22 mouse cellular contexts compared by ENCODE assay signal in genomic region chr6:91868091-91868490, GRCm38 (mm10). TPM values are rescaled to one million over a fixed set of nuclear protein-coding genes. Genes with fewer than 3 reads are reported as not detected.
DNase-seq lines count a peak whose midpoint lies in the region; ATAC-seq lines count a peak whose summit lies in the region.
"Had no signal": no experiment of that assay in that cellular context is flagged by ENCODE, and none has a peak within 500 bp of the region (broad histone marks: within the 10 kb centered on the region; RNA-seq: fewer than 3 reads in every experiment).

No protein-coding gene starts in this region.

- H3K27me3 ChIP-seq in hindbrain, embryonic 11.5 days (ENCODE audit: control insufficient read depth, insufficient read depth, low read length) = no peaks in the 10 kb centered on the region

- H3K4me3 ChIP-seq in hindbrain, embryonic 11.5 days (ENCODE audit: low read depth, low read length) = no peak overlapping the region
- H3K4me3 ChIP-seq: forebrain, embryonic 10.5 days; forebrain, embryonic 13.5 days; heart, adult 2 months; hindbrain, embryonic 13.5 days; intestine, embryonic 15.5 days had no signal

- DNase-seq in ovary, adult 18-20 months (ENCODE audit: low spot score) = peak; percentile 19
- no peak for DNase-seq in ovary, postnatal 14 days (ENCODE audit: low spot score)
- peak; percentile 75 for DNase-seq in adrenal gland, adult 8-10 months
- DNase-seq in adrenal gland, postnatal 14 days = peak; percentile 66
- no peak for DNase-seq in gastrocnemius, postnatal 10 days
- DNase-seq in hindbrain, embryonic 11.5 days (ENCODE audit: low spot score) = no peak
- DNase-seq: cerebellum, adult 18-20 months; cerebellum, adult 9-10 months; cerebellum, postnatal 14 days; heart, adult 2 months; kidney, adult 11 months; kidney, adult 8-10 months had no signal

- WGBS in hindbrain, embryonic 11.5 days = 94% methylated on average over 5 of the region's 5 CpGs

- H3K4me2 ChIP-seq in hindbrain, embryonic 11.5 days (replicated peaks; ENCODE audit: low read depth, low read length) = no peak overlapping the region
- H3K4me2 ChIP-seq: forebrain, embryonic 13.5 days; heart, embryonic 11.5 days; hindbrain, embryonic 13.5 days; intestine, embryonic 15.5 days had no signal

- no peak overlapping the region for H3K9ac ChIP-seq in hindbrain, embryonic 11.5 days (ENCODE audit: low read depth, low read length)
- H3K9ac ChIP-seq: forebrain, embryonic 13.5 days; hindbrain, embryonic 13.5 days; intestine, embryonic 15.5 days had no signal

- no peak overlapping the region for H3K27ac ChIP-seq in hindbrain, embryonic 11.5 days (ENCODE audit: low read depth, low read length)
- H3K27ac ChIP-seq: forebrain, embryonic 10.5 days; forebrain, embryonic 13.5 days; heart, adult 2 months; hindbrain, embryonic 13.5 days; intestine, embryonic 15.5 days had no signal

- H3K36me3 ChIP-seq in hindbrain, embryonic 11.5 days (ENCODE audit: control insufficient read depth, insufficient read depth, low read length) = no peaks in the 10 kb centered on the region
- H3K36me3 ChIP-seq: forebrain, embryonic 10.5 days; hindbrain, embryonic 13.5 days; intestine, embryonic 15.5 days had no signal

- ATAC-seq in hindbrain, embryonic 11.5 days (ENCODE audit: low FRiP score) = no peak
- ATAC-seq: CD4-positive, CD25-positive, alpha-beta regulatory T cell, adult 4 months; forebrain, embryonic 13.5 days; forebrain, embryonic 16.5 days; hindbrain, embryonic 16.5 days; intestine, embryonic 15.5 days had no signal

- H3K9me3 ChIP-seq in hindbrain, embryonic 11.5 days (ENCODE audit: control insufficient read depth, low read length) = no peaks in the 10 kb centered on the region
- H3K9me3 ChIP-seq: forebrain, embryonic 10.5 days; forebrain, embryonic 13.5 days; hindbrain, embryonic 13.5 days; intestine, embryonic 15.5 days had no signal

- no peaks in the 10 kb centered on the region for H3K4me1 ChIP-seq in hindbrain, embryonic 11.5 days (replicated peaks; ENCODE audit: control insufficient read depth, insufficient read depth, low read length)
- H3K4me1 ChIP-seq: forebrain, embryonic 10.5 days; forebrain, embryonic 13.5 days; hindbrain, embryonic 13.5 days; intestine, embryonic 15.5 days had no signal

RNA-seq across cellular contexts. Expression of gene Ccdc174, which starts 9.8 kb away (rescaled TPM):
- total RNA-seq in adrenal gland, adult 8-10 months (2022) = 10 to 100 TPM; 33.4 to 61.1 (median 37.6) TPM
- 29.1 and 34.7 TPM in 2 replicates for total RNA-seq in adrenal gland, postnatal 14 days (2021)
- total RNA-seq in gastrocnemius, postnatal 10 days (2021) = 10 to 100 TPM; 10.4 to 11.0 TPM
- polyA plus RNA-seq in hindbrain, embryonic 11.5 days (2014; fragmentation: Nextera tagmentation; extraction: Ambion mirVana) = 49.2 and 61.5 TPM in 2 replicates

RNA-seq across cellular contexts. Expression of gene 4930590J08Rik, which starts 34.5 kb away (rescaled TPM):
- 1 to 10 TPM; 2.0 to 4.0 (median 3.0) TPM for total RNA-seq in adrenal gland, adult 8-10 months (2022)
- 1.2 and 1.7 TPM in 2 replicates for total RNA-seq in adrenal gland, postnatal 14 days (2021)
- total RNA-seq in gastrocnemius, postnatal 10 days (2021) = 1 to 10 TPM in 1 of 2 experiments, under 1 TPM in 1; 0.80 to 1.3 TPM
- polyA plus RNA-seq in hindbrain, embryonic 11.5 days (2014; fragmentation: Nextera tagmentation; extraction: Ambion mirVana) = 0.40 and 1.2 TPM in 2 replicates

RNA-seq across cellular contexts. Expression of gene Grip2, which starts 41.0 kb away (rescaled TPM):
- 1 to 10 TPM; 3.0 to 4.7 (median 4.1) TPM for total RNA-seq in adrenal gland, adult 8-10 months (2022)
- total RNA-seq in adrenal gland, postnatal 14 days (2021) = 1.7 and 1.9 TPM in 2 replicates
- total RNA-seq in gastrocnemius, postnatal 10 days (2021) = 1 to 10 TPM; 4.0 to 8.2 TPM
- 0.60 and 0.63 TPM in 2 replicates for polyA plus RNA-seq in hindbrain, embryonic 11.5 days (2014; fragmentation: Nextera tagmentation; extraction: Ambion mirVana)
- total RNA-seq: hematopoietic stem cell, adult 5-6 weeks; MEL had no signal

Comparison
In these comparisons a context has a peak if more than half of its experiments do, and no peak if none do; other contexts are left out.
1. DNase-seq: peak in ovary, adult 18-20 months (single experiment), adrenal gland, adult 8-10 months (single experiment) and adrenal gland, postnatal 14 days (single experiment); none in ovary, postnatal 14 days (single experiment), gastrocnemius, postnatal 10 days (single experiment) and hindbrain, embryonic 11.5 days (single experiment).